Mouse (Mus musculus) CD4-positive naive resting alpha-beta T cell, adult 76 days (primary cell): Measurements from ENCODE around the gene D10Jhu81e. TPM values are rescaled to one million over a fixed set of nuclear protein-coding genes. Genes with fewer than 3 reads are reported as not detected.

Experiments
- total RNA-seq: library from RNA; stranded (reverse); gene quantifications from one replicate; pipeline ENCODE4 v1.2.4, GENCODE M21; 2023

D10Jhu81e gene
- total RNA-seq = 48.4 TPM

DNA sequence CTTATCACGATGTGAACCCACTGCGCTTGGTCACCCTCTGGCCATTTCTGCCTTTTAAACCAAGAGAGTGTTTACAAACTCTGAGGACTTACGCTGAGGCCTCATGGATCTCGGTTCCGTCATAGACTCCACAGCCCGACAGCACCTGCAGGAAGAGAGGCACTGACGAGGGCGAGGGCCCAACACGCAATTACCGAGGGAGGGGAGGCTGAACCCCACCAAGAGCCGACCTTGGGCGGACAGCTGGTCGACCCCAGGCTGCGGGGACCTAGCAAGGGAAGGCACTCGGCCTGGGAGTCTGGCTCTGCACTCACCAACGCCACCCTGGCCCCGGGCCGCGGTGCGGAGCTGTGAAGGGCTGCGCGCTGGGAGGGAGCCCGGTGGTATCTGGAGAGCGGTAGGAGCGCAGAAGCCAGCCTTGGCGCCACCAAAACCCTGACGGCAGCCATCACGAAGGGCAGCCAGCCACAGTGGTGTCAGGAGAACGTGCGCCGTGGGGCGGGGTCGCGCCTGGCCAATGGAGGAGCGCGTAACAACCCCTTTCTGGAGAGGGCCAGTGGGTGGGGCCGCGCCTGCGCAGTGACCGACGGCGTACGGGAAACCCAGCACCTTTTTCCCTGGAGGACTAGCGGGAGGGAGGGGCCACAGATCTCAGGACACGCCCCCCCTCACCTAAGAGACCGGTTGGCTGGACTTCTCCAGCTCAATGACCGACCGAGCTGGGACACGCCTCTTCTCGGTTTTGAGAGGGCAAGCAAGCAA, at the start of gene D10Jhu81e:
Gene D10Jhu81e, minus strand, starts transcription at position 502 of the 762 bp plus-strand sequence.

DNA sequence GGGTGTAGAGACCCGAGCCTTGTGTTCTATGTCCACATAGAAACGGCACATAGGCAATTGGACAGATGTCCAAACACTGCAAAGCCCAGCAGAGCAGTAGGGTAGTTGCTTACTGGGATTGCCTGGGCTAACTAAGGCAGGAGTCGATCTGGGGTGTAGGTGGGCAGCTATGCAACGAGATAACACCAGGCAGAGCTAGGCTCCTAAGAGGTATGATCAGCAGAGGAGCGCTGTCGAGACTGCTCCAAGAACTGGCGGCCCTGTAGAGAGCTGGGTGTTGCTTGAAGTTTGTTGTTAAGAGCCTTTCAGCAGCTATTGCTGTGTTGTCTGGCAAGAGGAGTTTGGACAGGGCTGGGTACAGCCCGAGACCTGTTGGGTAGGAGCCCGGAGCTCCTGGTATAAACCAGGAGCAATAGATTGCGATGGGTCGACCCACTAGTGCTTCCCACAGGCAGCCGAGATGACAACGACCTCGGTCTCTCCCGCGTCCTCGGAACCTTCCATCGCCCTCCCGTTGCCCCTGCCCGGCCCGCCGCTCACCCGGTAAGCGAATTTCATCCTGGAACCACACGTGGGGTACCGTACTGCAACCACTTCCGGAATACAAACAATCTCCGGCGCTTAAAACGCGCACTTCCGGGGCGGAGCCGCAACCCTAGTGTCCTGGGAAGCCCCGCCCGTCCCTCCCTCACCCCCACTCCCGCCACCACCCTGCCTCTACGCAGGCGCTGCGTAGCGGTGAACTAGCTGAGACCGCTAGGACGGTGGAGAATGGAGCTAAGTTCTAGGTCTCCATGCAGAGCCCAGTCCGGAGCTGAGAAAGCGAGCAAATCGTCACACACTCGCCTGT, 15.2 kb upstream of the D10Jhu81e start, which contains the start of gene Pwp2:
Gene Pwp2, minus strand, starts transcription at position 619 of the 850 bp plus-strand sequence.

Other genes starting within 250 kb of the D10Jhu81e start
- gene Trpm2, start 199.2 kb downstream of the D10Jhu81e start, total RNA-seq = 4.7 TPM
- 6.0 TPM for gene 1810043G02Rik, start 191.3 kb downstream of the D10Jhu81e start, total RNA-seq
- gene Pfkl, start 159.7 kb downstream of the D10Jhu81e start, total RNA-seq = 110 TPM
- not detected for gene Dnmt3l, start 127.8 kb downstream of the D10Jhu81e start, total RNA-seq
- gene Aire, start 126.2 kb downstream of the D10Jhu81e start, total RNA-seq = 0.26 TPM
- gene Icosl, start 100.5 kb downstream of the D10Jhu81e start, total RNA-seq = 20.0 TPM
- gene Pwp2, start 15.4 kb upstream of the D10Jhu81e start, total RNA-seq = 21.6 TPM
- gene Trappc10, start 74.9 kb upstream of the D10Jhu81e start, total RNA-seq = 77.6 TPM
- 116 TPM for gene Agpat3, start 182.7 kb upstream of the D10Jhu81e start, total RNA-seq
- 296 TPM for gene Rrp1, start 243.3 kb upstream of the D10Jhu81e start, total RNA-seq